Mouse (Mus musculus) limb, embryonic 14.5 days (tissue): ENCODE results near the gene Macrod2. TPM values are rescaled to one million over a fixed set of nuclear protein-coding genes. Genes with fewer than 3 reads are reported as not detected.
"Not testable (repeated sequence)": the region's sequence is repeated elsewhere in the genome, so short reads cannot be mapped to it uniquely, and the experiment has no call there.

Experiments used
- ATAC-seq: fragments of 200-750 bp; cut with Nextera tagmentation; 2 replicates; pipeline ENCODE4 v1.8.0; 2017; ENCODE audit warnings: low read depth, moderate number of reproducible peaks, moderate TSS enrichment; ENCODE audit not compliant: low FRiP score
- DNase-seq: peaks from one replicate; pipeline ENCODE4 v3.0.0-alpha.2; 2015; ENCODE audit warnings: low spot score
- H3K27ac ChIP-seq: fragments of 300-500 bp; sonication (generic); replicated peaks from 2 replicates; pipeline ENCODE4 v1.5.1; 2014; ENCODE audit warnings: low read depth, mild to moderate bottlenecking, low read length, moderate library complexity, mixed read lengths
- H3K27me3 ChIP-seq: fragments of 300-500 bp; sonication (generic); 2 replicates; pipeline ENCODE4 v1.6.1; 2014; ENCODE audit warnings: low read length, mixed read lengths; ENCODE audit not compliant: control insufficient read depth, insufficient read depth
- H3K36me3 ChIP-seq: fragments of 300-500 bp; sonication (generic); 2 replicates; pipeline ENCODE4 v1.6.1; 2014; ENCODE audit warnings: mild to moderate bottlenecking, low read length, moderate library complexity, mixed read lengths; ENCODE audit not compliant: control insufficient read depth, insufficient read depth
- H3K4me1 ChIP-seq: fragments of 300-500 bp; sonication (generic); 2 replicates; pipeline ENCODE4 v1.6.1; 2014; ENCODE audit warnings: antibody characterized with exemption, low read length, mixed read lengths; ENCODE audit not compliant: control insufficient read depth, insufficient read depth
- H3K4me2 ChIP-seq: fragments of 300-500 bp; sonication (generic); replicated peaks from 2 replicates; pipeline ENCODE4 v1.6.1; 2014; ENCODE audit warnings: low read depth, mild to moderate bottlenecking, low read length, moderate library complexity; ENCODE audit not compliant: severe bottlenecking
- H3K4me3 ChIP-seq: fragments of 300-500 bp; sonication (generic); replicated peaks from 2 replicates; pipeline ENCODE4 v1.5.1; 2014; ENCODE audit warnings: low read length
- H3K9ac ChIP-seq: fragments of 300-500 bp; sonication (generic); 2 replicates; pipeline ENCODE4 v1.6.1; 2014; ENCODE audit warnings: mild to moderate bottlenecking, low read depth, low read length, moderate library complexity; ENCODE audit not compliant: severe bottlenecking
- H3K9me3 ChIP-seq: fragments of 300-500 bp; sonication (generic); 2 replicates; pipeline ENCODE4 v1.6.1; 2016; ENCODE audit warnings: low read length; ENCODE audit not compliant: control insufficient read depth
- POLR2A ChIP-seq: fragments of 200-500 bp; IDR thresholded peaks from 2 replicates; pipeline ENCODE4 v1.8.0; 2012; ENCODE audit warnings: inconsistent platforms, mild to moderate bottlenecking, moderate library complexity, borderline replicate concordance; ENCODE audit not compliant: insufficient read depth, insufficient read length; ENCODE audit errors: extremely low read depth
- WGBS: fragments of 180-500 bp; shearing (Covaris S2); extraction: QIAGEN DNeasy Blood & Tissue Kit; methylation state at CpG from one replicate; pipeline ENCODE4 v1.1.7; 2014; 5-methylcytosine and 5-hydroxymethylcytosine counted together
- polyA plus RNA-seq, 2 experiments: library from polyadenylated mRNA; depleted of rRNA in 1 of 2; stranded (reverse) in 1 of 2; unstranded in 1 of 2; fragments of >200 nt; fragmentation: Nextera tagmentation in 1 of 2; extraction: Ambion mirVana in 1 of 2; gene quantifications; 2 replicates each; pipeline versions ENCODE4 v1.2.1 to v1.2.3; 2012 to 2014

Gene Macrod2
- polyA plus RNA-seq, 2 experiments: 8.5 to 24.5 TPM

GRCm38 (mm10) chr2:140707550-140707949, 312.4 kb downstream of the Macrod2 start:
- Histone ChIP-seq H3K27me3 (no peaks in the 10 kb centered on the region), H3K9me3 (no peaks in the 10 kb centered on the region), H3K4me3 (no peak overlapping the region), H3K4me2 (no peak overlapping the region), H3K27ac (no peak overlapping the region), H3K36me3 (no peaks in the 10 kb centered on the region), H3K4me1 (peaks cover 4% of the 10 kb centered on the region; the same call in 1 of the 2 replicates), H3K9ac (no peak overlapping the region)
- no peak for TF ChIP-seq POLR2A
- WGBS: 73% methylated on average over 5 of the region's 5 CpGs
- DNase-seq: no peak
- no peak for ATAC-seq

DNA sequence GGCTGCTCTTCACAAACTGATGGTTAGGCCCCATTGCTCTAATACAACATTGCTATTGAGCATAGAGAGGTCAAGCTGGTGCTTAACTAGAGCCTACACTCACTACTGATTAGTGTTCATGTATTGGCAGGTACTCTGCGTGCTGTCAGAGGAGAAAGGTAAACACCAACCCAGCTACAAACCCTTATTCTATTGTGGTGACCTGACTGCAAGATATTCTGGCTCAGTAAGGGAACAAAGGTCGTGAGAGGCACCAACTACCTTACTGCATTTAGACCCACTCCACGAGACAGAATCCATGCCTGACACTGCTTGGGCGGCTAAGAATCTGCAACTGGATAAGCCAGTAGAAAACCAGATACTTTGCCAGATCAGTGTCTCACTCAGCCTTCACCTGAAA, 320.7 kb downstream of the Macrod2 start:
- TF ChIP-seq POLR2A: no peak
- H3K9ac ChIP-seq: no peak overlapping the region
- no peaks in the 10 kb centered on the region for H3K36me3 ChIP-seq
- no peak overlapping the region for H3K4me3 ChIP-seq
- DNase-seq (no peak), ATAC-seq (no peak)
- H3K9me3 ChIP-seq: no peaks in the 10 kb centered on the region
- no peaks in the 10 kb centered on the region for H3K4me1 ChIP-seq
- H3K27ac ChIP-seq: no peak overlapping the region
- no peak overlapping the region for H3K4me2 ChIP-seq
- 89% methylated on average over 4 of the region's 4 CpGs for WGBS
- H3K27me3 ChIP-seq: no peaks in the 10 kb centered on the region

DNA sequence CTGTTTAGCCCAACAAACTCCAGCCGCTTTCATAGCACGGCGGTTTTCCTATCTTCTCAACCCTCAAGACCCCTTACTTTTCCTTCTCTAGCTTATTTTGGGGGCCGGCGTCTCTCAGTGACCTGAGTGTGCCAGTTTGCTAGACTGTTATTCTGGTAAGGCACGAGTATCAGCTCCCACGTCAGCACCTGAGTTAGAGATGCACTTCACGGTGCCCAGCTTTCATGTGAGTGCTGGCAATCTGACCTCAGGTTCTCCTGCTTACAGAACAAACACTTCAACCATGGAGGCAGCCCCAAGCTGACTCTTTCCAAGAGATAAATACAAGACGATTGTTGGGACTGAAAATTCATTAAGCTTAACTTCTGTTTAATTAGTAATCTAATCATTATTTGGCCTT, 322.3 kb downstream of the Macrod2 start:
- Histone ChIP-seq H3K36me3 (no peaks in the 10 kb centered on the region), H3K9me3 (no peaks in the 10 kb centered on the region), H3K9ac (no peak overlapping the region), H3K27me3 (no peaks in the 10 kb centered on the region), H3K4me1 (no peaks in the 10 kb centered on the region), H3K4me2 (no peak overlapping the region), H3K27ac (no peak overlapping the region), H3K4me3 (no peak overlapping the region)
- WGBS: 78% methylated on average over 9 of the region's 9 CpGs
- DNase-seq (no peak), ATAC-seq (no peak)
- TF ChIP-seq POLR2A: no peak

DNA sequence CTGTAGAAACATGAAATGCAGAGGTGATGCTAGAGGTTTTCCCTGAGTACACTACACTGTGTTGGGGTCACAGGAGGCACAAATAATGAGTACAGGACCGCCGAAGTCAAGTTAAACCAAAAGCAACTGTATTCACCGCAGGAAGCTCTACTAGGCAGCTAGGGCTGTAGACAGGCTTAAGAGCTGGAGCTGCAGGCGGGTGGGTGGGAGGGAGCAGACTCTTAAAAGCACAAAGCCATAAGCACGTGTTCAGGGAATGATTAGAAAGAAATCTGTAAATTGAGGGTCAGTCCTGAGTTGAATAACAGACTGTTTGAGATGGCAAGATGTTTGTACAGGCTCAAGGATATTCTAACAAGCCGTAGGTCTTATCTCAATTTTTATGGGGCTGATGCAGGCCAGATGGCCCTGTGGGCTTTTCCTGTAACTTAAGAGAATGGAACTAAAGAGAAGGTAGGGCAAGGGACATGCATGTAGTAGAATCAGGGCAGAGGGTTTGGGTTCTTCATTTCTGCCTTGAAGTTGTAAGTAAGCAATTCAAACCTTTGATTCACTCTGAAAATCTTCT, 337.6 kb downstream of the Macrod2 start:
- WGBS: 15% methylated on average over 6 of the region's 6 CpGs
- Histone ChIP-seq H3K4me1 (no peaks in the 10 kb centered on the region), H3K27ac (no peak overlapping the region), H3K27me3 (no peaks in the 10 kb centered on the region), H3K9ac (no peak overlapping the region), H3K9me3 (no peaks in the 10 kb centered on the region), H3K36me3 (no peaks in the 10 kb centered on the region), H3K4me3 (no peak overlapping the region), H3K4me2 (no peak overlapping the region)
- DNase-seq (no peak), ATAC-seq (0 out of 2 replicates have a peak, but pooled peaks have one; percentile 53)
- no peak for TF ChIP-seq POLR2A

GRCm38 (mm10) chr2:140740511-140740910, 345.4 kb downstream of the Macrod2 start:
- Histone ChIP-seq H3K27ac (no peak overlapping the region), H3K4me3 (no peak overlapping the region), H3K4me2 (no peak overlapping the region), H3K9ac (no peak overlapping the region), H3K9me3 (no peaks in the 10 kb centered on the region), H3K4me1 (no peaks in the 10 kb centered on the region), H3K36me3 (no peaks in the 10 kb centered on the region), H3K27me3 (no peaks in the 10 kb centered on the region)
- TF ChIP-seq POLR2A: no peak
- DNase-seq (no peak), ATAC-seq (no peak)
- WGBS: 89% methylated on average over 5 of the region's 5 CpGs

DNA sequence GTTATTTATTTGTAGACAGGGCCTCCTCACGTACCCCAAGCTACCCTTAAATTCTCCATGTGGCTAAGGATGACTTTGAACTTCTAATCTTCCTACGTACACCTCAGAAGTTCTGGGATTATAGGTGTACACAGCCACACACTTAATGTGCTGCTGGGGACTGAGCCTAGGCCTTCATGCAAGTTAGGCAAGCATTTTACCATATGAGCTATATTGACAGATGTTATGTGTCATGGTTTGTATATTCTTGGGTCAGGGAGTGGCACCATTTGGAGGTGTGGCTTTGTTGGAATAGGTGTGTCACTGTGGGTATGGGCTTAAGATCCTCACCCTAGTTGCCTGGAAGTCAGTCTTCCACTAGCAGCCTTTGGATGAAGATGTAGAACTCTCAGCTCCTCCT, 347.8 kb downstream of the Macrod2 start:
- H3K27ac ChIP-seq, H3K27me3 ChIP-seq, H3K36me3 ChIP-seq, H3K4me3 ChIP-seq, H3K4me1 ChIP-seq, H3K4me2 ChIP-seq, H3K9ac ChIP-seq, H3K9me3 ChIP-seq, ATAC-seq, DNase-seq: not testable (repeated sequence)
- 33% methylated on average over 2 of the region's 2 CpGs for WGBS
